Mouse (Mus musculus) liver, embryonic 13.5 days (tissue): ENCODE measurements around the gene Pola2. TPM values are rescaled to one million over a fixed set of nuclear protein-coding genes. Genes with fewer than 3 reads are reported as not detected.
A peak's percentile ranks its signal among the peaks of the same experiment; 100 is the strongest.

Experiments used
- ATAC-seq: fragments of 200-750 bp; cut with Nextera tagmentation; 2 replicates; pipeline ENCODE4 v1.8.0; 2017; ENCODE audit warnings: low read depth, mild to moderate bottlenecking, moderate number of reproducible peaks, moderate library complexity
- DNase-seq: peaks from one replicate; pipeline ENCODE4 v3.0.0; 2022
- H3K27ac ChIP-seq: fragments of 300-500 bp; sonication (generic); 2 replicates; pipeline ENCODE4 v1.5.1; 2015; ENCODE audit warnings: moderate library complexity, mild to moderate bottlenecking, inconsistent platforms
- H3K27me3 ChIP-seq: fragments of 300-500 bp; sonication (generic); 2 replicates; pipeline ENCODE4 v1.6.1; 2015; ENCODE audit warnings: mild to moderate bottlenecking, inconsistent platforms
- H3K36me3 ChIP-seq: fragments of 300-500 bp; sonication (generic); 2 replicates; pipeline ENCODE4 v1.6.1; 2015; ENCODE audit warnings: mild to moderate bottlenecking, inconsistent platforms
- H3K4me1 ChIP-seq: fragments of 300-500 bp; sonication (generic); replicated peaks from 2 replicates; pipeline ENCODE4 v1.6.1; 2015; ENCODE audit warnings: inconsistent platforms
- H3K4me2 ChIP-seq: fragments of 300-500 bp; sonication (generic); 2 replicates; pipeline ENCODE4 v1.6.1; 2015; ENCODE audit warnings: inconsistent platforms, mild to moderate bottlenecking, moderate library complexity
- H3K4me3 ChIP-seq: fragments of 300-500 bp; sonication (generic); replicated peaks from 2 replicates; pipeline ENCODE4 v1.5.1; 2015; ENCODE audit warnings: mild to moderate bottlenecking, inconsistent platforms
- H3K9ac ChIP-seq: fragments of 300-500 bp; sonication (generic); 2 replicates; pipeline ENCODE4 v1.6.1; 2015; ENCODE audit warnings: mild to moderate bottlenecking, inconsistent platforms
- H3K9me3 ChIP-seq: fragments of 300-500 bp; sonication (generic); replicated peaks from 2 replicates; pipeline ENCODE4 v1.6.1; 2016; ENCODE audit warnings: inconsistent platforms
- WGBS: fragments of 180-500 bp; shearing (Covaris S2); methylation state at CpG from one replicate; pipeline ENCODE4 v1.1.7; 2015; ENCODE audit not compliant: insufficient replicate concordance; 5-methylcytosine and 5-hydroxymethylcytosine counted together
- polyA plus RNA-seq: library from polyadenylated mRNA; unstranded; fragments of >200 nt; fragmentation: Nextera tagmentation; extraction: Ambion mirVana; gene quantifications from 2 replicates; pipeline ENCODE4 v1.2.1, GENCODE M21; 2015

Gene Pola2
- polyA plus RNA-seq, 1 experiment from 2014 or later = 62.2 TPM

GRCm38 (mm10) chr19:5965280-5965679 is 1.3 kb upstream of the Pola2 start:
- peaks cover 90% of the 10 kb centered on the region for H3K4me1 ChIP-seq
- 0 out of 2 replicates have a peak overlapping the region, but pooled peaks have one; percentile 76 for H3K4me3 ChIP-seq
- H3K4me2 ChIP-seq = peak overlapping the region; percentile 84
- H3K27ac ChIP-seq = peak overlapping the region; percentile 93
- WGBS = 5% methylated on average over 4 of the region's 4 CpGs
- DNase-seq = peak; percentile 74
- H3K9me3 ChIP-seq = no peaks in the 10 kb centered on the region
- peaks cover 17% of the 10 kb centered on the region for H3K36me3 ChIP-seq
- ATAC-seq = no peak
- no peaks in the 10 kb centered on the region for H3K27me3 ChIP-seq
- peak overlapping the region; percentile 85 for H3K9ac ChIP-seq

- DNase-seq = no peak
- no peaks in the 10 kb centered on the region for H3K9me3 ChIP-seq
- 85% methylated on average over 2 of the region's 2 CpGs for WGBS
- H3K4me3 ChIP-seq = peak overlapping the region; percentile 76
- H3K4me1 ChIP-seq = peaks cover 85% of the 10 kb centered on the region
- peak overlapping the region; percentile 80 for H3K27ac ChIP-seq
- H3K36me3 ChIP-seq = peaks cover 21% of the 10 kb centered on the region
- peak overlapping the region; percentile 84 for H3K4me2 ChIP-seq
- peak overlapping the region; percentile 85 for H3K9ac ChIP-seq
- no peak for ATAC-seq
- H3K27me3 ChIP-seq = no peaks in the 10 kb centered on the region
Measured at GRCm38 (mm10) chr19:5964804-5965203, 802 bp upstream of the Pola2 start.

- DNase-seq (no peak), ATAC-seq (no peak)
- H3K4me2 ChIP-seq = peak overlapping the region; percentile 84
- no peaks in the 10 kb centered on the region for H3K27me3 ChIP-seq
- peak overlapping the region; percentile 85 for H3K9ac ChIP-seq
- no peaks in the 10 kb centered on the region for H3K9me3 ChIP-seq
- H3K27ac ChIP-seq = peak overlapping the region; percentile 80
- H3K4me1 ChIP-seq = peaks cover 72% of the 10 kb centered on the region
- H3K36me3 ChIP-seq = peaks cover 43% of the 10 kb centered on the region
- 21% methylated on average over 1 of the region's 1 CpGs for WGBS
- H3K4me3 ChIP-seq = peak overlapping the region; percentile 76
Measured at GRCm38 (mm10) chr19:5962651-5963050, 1.4 kb downstream of the Pola2 start.

GRCm38 (mm10) chr19:5957371-5957770 is 6.6 kb downstream of the Pola2 start:
- DNase-seq (no peak), ATAC-seq (0 out of 2 replicates have a peak, but pooled peaks have one; percentile 46)
- peaks cover 48% of the 10 kb centered on the region for H3K4me1 ChIP-seq
- H3K4me3 ChIP-seq = no peak overlapping the region
- 76% methylated on average over 5 of the region's 5 CpGs for WGBS
- peaks cover 93% of the 10 kb centered on the region for H3K36me3 ChIP-seq
- H3K27me3 ChIP-seq = no peaks in the 10 kb centered on the region
- H3K4me2 ChIP-seq = no peak overlapping the region
- no peaks in the 10 kb centered on the region for H3K9me3 ChIP-seq
- H3K27ac ChIP-seq = peak overlapping the region; percentile 50; the same call in 1 of the 2 replicates
- H3K9ac ChIP-seq = no peak overlapping the region

GRCm38 (mm10) chr19:5956685-5957084 is 7.3 kb downstream of the Pola2 start:
- H3K27ac ChIP-seq = peak overlapping the region; percentile 50; the same call in 1 of the 2 replicates
- DNase-seq = peak; percentile 64
- ATAC-seq = peak; percentile 54; the same call in 1 of the 2 replicates
- no peak overlapping the region for H3K9ac ChIP-seq
- H3K36me3 ChIP-seq = peaks cover 97% of the 10 kb centered on the region
- peaks cover 48% of the 10 kb centered on the region for H3K4me1 ChIP-seq
- H3K9me3 ChIP-seq = no peaks in the 10 kb centered on the region
- H3K4me3 ChIP-seq = no peak overlapping the region
- 20% methylated on average over 3 of the region's 3 CpGs for WGBS
- no peaks in the 10 kb centered on the region for H3K27me3 ChIP-seq
- no peak overlapping the region for H3K4me2 ChIP-seq

GRCm38 (mm10) chr19:5955704-5956670 is 8.0 kb downstream of the Pola2 start:
- WGBS = 80% methylated on average over 28 of the region's 28 CpGs
- H3K4me1 ChIP-seq = peaks cover 43% of the 10 kb centered on the region
- no peaks in the 10 kb centered on the region for H3K27me3 ChIP-seq
- H3K36me3 ChIP-seq = peaks cover 97% of the 10 kb centered on the region
- H3K9me3 ChIP-seq = no peaks in the 10 kb centered on the region
- ATAC-seq = no peak
- no peak overlapping the region for H3K4me3 ChIP-seq
- peak overlapping the region; percentile 47; the same call in 1 of the 2 replicates for H3K27ac ChIP-seq
- H3K4me2 ChIP-seq = peak overlapping the region; percentile 35
- 0 out of 2 replicates have a peak overlapping the region, but pooled peaks have one; percentile 6 for H3K9ac ChIP-seq
- DNase-seq = no peak

GRCm38 (mm10) chr19:5954936-5955335 is 9.1 kb downstream of the Pola2 start:
- Histone ChIP-seq H3K36me3 (peaks cover 97% of the 10 kb centered on the region), H3K27ac (no peak overlapping the region)

GRCm38 (mm10) chr19:5954031-5954710 is 9.8 kb downstream of the Pola2 start:
- no peaks in the 10 kb centered on the region for H3K27me3 ChIP-seq
- DNase-seq (no peak), ATAC-seq (no peak)
- 90% methylated on average over 22 of the region's 22 CpGs for WGBS
- no peak overlapping the region for H3K4me3 ChIP-seq
- H3K36me3 ChIP-seq = peaks cover 97% of the 10 kb centered on the region
- H3K4me1 ChIP-seq = peaks cover 36% of the 10 kb centered on the region
- H3K9ac ChIP-seq = no peak overlapping the region
- H3K27ac ChIP-seq = no peak overlapping the region
- H3K9me3 ChIP-seq = no peaks in the 10 kb centered on the region
- H3K4me2 ChIP-seq = no peak overlapping the region

More at GRCm38 (mm10) chr19:5954936-5955335, 9.1 kb downstream of the Pola2 start:
- Histone ChIP-seq H3K4me1 (peaks cover 36% of the 10 kb centered on the region), H3K4me3 (no peak overlapping the region), H3K9ac (no peak overlapping the region), H3K9me3 (no peaks in the 10 kb centered on the region), H3K4me2 (no peak overlapping the region), H3K27me3 (no peaks in the 10 kb centered on the region)
- WGBS = 89% methylated on average over 10 of the region's 10 CpGs
- ATAC-seq (no peak), DNase-seq (no peak)

GRCm38 (mm10) chr19:5953201-5953770 is 10.7 kb downstream of the Pola2 start:
- Histone ChIP-seq H3K27me3 (no peaks in the 10 kb centered on the region), H3K36me3 (peaks cover 97% of the 10 kb centered on the region), H3K4me3 (no peak overlapping the region), H3K27ac (no peak overlapping the region), H3K9ac (no peak overlapping the region), H3K4me2 (no peak overlapping the region), H3K4me1 (peaks cover 33% of the 10 kb centered on the region), H3K9me3 (no peaks in the 10 kb centered on the region)
- WGBS = 90% methylated on average over 19 of the region's 19 CpGs
- no peak for ATAC-seq
- DNase-seq = no peak

- ATAC-seq (0 out of 2 replicates have a peak, but pooled peaks have one; percentile 32), DNase-seq (no peak)
- H3K4me3 ChIP-seq = no peak overlapping the region
- H3K27me3 ChIP-seq = no peaks in the 10 kb centered on the region
- 71% methylated on average over 13 of the region's 13 CpGs for WGBS
- peaks cover 99% of the 10 kb centered on the region for H3K36me3 ChIP-seq
- H3K9me3 ChIP-seq = no peaks in the 10 kb centered on the region
- H3K27ac ChIP-seq = peak overlapping the region; percentile 48; the same call in 1 of the 2 replicates
- no peak overlapping the region for H3K9ac ChIP-seq
- H3K4me2 ChIP-seq = no peak overlapping the region
- H3K4me1 ChIP-seq = peaks cover 30% of the 10 kb centered on the region
Measured at GRCm38 (mm10) chr19:5952071-5952691, 11.8 kb downstream of the Pola2 start.
